Mouse (Mus musculus) megakaryocyte, embryonic 14.5 days (primary cell): ENCODE data around the gene Sord.

Experiments
- FLI1 ChIP-seq: IDR thresholded peaks from 2 replicates; pipeline ENCODE4 v1.6.1; 2012; ENCODE audit warnings: low read length, inconsistent platforms, mixed read lengths
- GATA1 ChIP-seq: IDR thresholded peaks from 3 replicates; pipeline ENCODE4 v1.6.1; 2012; ENCODE audit warnings: mixed read lengths, low read length, inconsistent platforms, borderline replicate concordance

DNA sequence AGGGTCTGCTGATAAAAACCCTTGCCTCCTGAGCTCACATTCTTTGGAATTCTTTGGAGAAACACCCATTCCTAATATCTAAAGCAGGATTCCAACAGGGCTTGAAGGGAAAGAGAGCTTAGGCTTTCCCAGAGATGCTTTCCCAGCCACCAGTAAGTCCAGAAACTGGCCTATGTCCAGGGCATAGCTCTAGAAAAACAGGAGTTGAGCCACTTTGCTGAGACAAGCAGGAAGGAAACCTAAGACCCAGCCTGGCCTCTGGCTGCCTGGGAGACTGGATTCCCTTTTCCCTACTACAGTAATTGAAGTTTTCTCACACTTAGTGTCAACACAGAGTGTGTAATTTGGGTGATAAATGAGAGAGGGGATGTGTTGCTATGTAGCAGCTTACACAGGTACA is 1.8 kb downstream of the Sord start:
- TF ChIP-seq GATA1 (no peak), FLI1 (no peak)
